Mouse (Mus musculus): ENCODE results near the gene 5031439G07Rik. TPM values are rescaled to one million over a fixed set of nuclear protein-coding genes. Genes with fewer than 3 reads are reported as not detected.

5031439G07Rik gene
- polyA plus RNA-seq, 1 experiment = 14.3 TPM

DNA sequence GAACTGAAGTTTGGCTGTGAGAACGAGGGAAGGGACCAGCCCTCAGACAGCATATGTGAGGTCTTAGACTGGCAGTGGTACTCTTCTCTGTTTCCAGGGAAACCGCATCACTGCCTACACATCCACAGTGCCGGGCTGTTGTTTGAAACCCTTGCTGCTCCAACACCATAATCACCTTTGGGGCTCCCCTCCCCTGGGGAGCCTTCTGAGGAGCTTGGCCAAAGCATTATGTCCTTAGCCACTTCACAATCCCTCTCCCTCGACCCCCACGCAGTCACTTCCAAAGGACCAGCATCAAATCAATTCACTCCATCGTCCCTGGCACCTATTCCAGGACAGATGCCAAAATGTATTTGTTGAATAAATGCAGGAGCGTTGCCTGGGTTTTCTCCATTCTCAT lies 1.4 kb upstream of the 5031439G07Rik start:
- no peaks in the 10 kb centered on the region for H3K27me3 ChIP-seq (ENCODE audit: control insufficient read depth, insufficient read depth, low read length)
- no peak overlapping the region for H3K4me3 ChIP-seq (ENCODE audit: low read depth, low read length)
- no peaks in the 10 kb centered on the region for H3K36me3 ChIP-seq (ENCODE audit: control insufficient read depth, insufficient read depth, low read length)
- TF ChIP-seq POLR2A (IDR thresholded peaks at IDR 0.05; ENCODE audit: low read depth, low read length) = no peak
- no peak for TF ChIP-seq CTCF (IDR thresholded peaks at IDR 0.05; ENCODE audit: extremely low read depth, insufficient read length, insufficient replicate concordance, low read depth, low read length)
- no peak overlapping the region for H3K27ac ChIP-seq (ENCODE audit: insufficient read depth, low read depth, low read length)
- 81% methylated on average over 7 of the region's 7 CpGs for WGBS
- H3K4me1 ChIP-seq (ENCODE audit: control insufficient read depth, insufficient read depth, insufficient read length, low read length) = peaks cover 2% of the 10 kb centered on the region; the same call in 1 of the 2 replicates

DNA sequence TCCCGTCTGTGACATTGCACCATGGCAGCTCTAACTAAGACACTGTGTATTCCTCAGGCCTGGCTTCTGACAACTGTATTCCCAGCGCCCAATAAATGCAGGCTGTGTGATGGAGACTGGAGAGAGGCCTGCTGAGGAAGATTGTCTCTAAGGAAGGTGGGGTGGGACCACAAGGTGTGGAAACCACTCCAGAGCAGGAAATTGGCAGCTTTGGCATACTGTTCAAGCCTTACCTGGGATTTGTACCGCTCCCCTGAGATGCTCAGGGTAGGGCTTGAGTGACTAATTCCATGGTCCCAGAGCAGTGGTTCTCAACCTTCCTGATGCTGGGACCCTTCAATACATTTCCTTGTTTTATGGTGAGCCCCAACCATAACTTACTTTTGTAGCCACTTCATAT lies 747 bp upstream of the 5031439G07Rik start:
- 84% methylated on average over 3 of the region's 3 CpGs for WGBS
- TF ChIP-seq POLR2A (IDR thresholded peaks at IDR 0.05; ENCODE audit: low read depth, low read length) = no peak
- no peak for TF ChIP-seq CTCF (IDR thresholded peaks at IDR 0.05; ENCODE audit: extremely low read depth, insufficient read length, insufficient replicate concordance, low read depth, low read length)
- no peaks in the 10 kb centered on the region for H3K36me3 ChIP-seq (ENCODE audit: control insufficient read depth, insufficient read depth, low read length)
- no peak overlapping the region for H3K27ac ChIP-seq (ENCODE audit: insufficient read depth, low read depth, low read length)
- no peak overlapping the region for H3K4me3 ChIP-seq (ENCODE audit: low read depth, low read length)
- peaks cover 2% of the 10 kb centered on the region; the same call in 1 of the 2 replicates for H3K4me1 ChIP-seq (ENCODE audit: control insufficient read depth, insufficient read depth, insufficient read length, low read length)
- no peaks in the 10 kb centered on the region for H3K27me3 ChIP-seq (ENCODE audit: control insufficient read depth, insufficient read depth, low read length)

GRCm38 (mm10) chr15:84987020-84987815 lies 1.1 kb downstream of the 5031439G07Rik start:
- Histone ChIP-seq H3K4me1 (ENCODE audit: control insufficient read depth, insufficient read depth, insufficient read length, low read length) (peaks cover 11% of the 10 kb centered on the region), H3K36me3 (ENCODE audit: control insufficient read depth, insufficient read depth, low read length) (no peaks in the 10 kb centered on the region), H3K27me3 (ENCODE audit: control insufficient read depth, insufficient read depth, low read length) (no peaks in the 10 kb centered on the region), H3K27ac (ENCODE audit: insufficient read depth, low read depth, low read length) (peak overlapping the region; percentile 27; the same call in 1 of the 2 replicates), H3K4me3 (ENCODE audit: low read depth, low read length) (peak overlapping the region; percentile 76)
- WGBS = under 1% methylated on average over 48 of the region's 53 CpGs
- no peak for TF ChIP-seq POLR2A (IDR thresholded peaks at IDR 0.05; ENCODE audit: low read depth, low read length)
- no peak for TF ChIP-seq CTCF (IDR thresholded peaks at IDR 0.05; ENCODE audit: extremely low read depth, insufficient read length, insufficient replicate concordance, low read depth, low read length)

GRCm38 (mm10) chr15:84986171-84987019 lies 2.0 kb downstream of the 5031439G07Rik start:
- peaks cover 11% of the 10 kb centered on the region for H3K4me1 ChIP-seq (ENCODE audit: control insufficient read depth, insufficient read depth, insufficient read length, low read length)
- H3K4me3 ChIP-seq (ENCODE audit: low read depth, low read length) = peak overlapping the region; percentile 76
- no peak for TF ChIP-seq CTCF (IDR thresholded peaks at IDR 0.05; ENCODE audit: extremely low read depth, insufficient read length, insufficient replicate concordance, low read depth, low read length)
- no peak for TF ChIP-seq POLR2A (IDR thresholded peaks at IDR 0.05; ENCODE audit: low read depth, low read length)
- 63% methylated on average over 4 of the region's 4 CpGs for WGBS
- H3K27ac ChIP-seq (ENCODE audit: insufficient read depth, low read depth, low read length) = no peak overlapping the region
- no peaks in the 10 kb centered on the region for H3K36me3 ChIP-seq (ENCODE audit: control insufficient read depth, insufficient read depth, low read length)
- H3K27me3 ChIP-seq (ENCODE audit: control insufficient read depth, insufficient read depth, low read length) = no peaks in the 10 kb centered on the region

DNA sequence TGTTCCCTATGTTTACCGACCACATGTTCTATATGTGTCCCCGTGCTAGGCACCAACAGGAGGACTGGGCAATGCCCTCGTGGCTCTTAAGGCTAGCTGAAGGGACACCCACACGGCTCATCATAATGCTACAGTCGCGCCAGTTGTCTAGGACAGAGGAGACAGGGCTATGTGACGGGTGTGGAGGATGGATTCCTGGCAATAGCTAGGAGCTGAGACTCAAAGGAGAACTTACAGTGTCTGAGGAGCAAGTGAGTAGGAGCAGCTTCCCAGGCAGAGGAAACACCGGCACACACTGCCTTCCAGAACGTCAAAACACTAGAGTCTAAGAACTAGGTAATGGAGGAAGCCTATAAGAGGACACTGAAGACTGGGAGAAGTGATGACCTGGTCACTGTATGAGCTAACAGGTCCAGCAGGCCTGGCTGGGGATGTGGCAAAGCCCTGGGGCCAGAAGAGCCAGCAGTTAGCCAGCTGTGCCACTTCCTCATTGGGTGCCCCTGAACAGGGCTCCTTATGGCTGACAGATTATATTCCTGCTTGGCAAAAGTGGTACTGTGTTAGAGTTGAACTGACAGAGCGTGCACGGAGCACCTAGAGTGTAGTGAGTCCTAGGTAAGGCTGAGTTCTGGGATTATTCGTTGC lies 2.7 kb downstream of the 5031439G07Rik start:
- WGBS = 87% methylated on average over 12 of the region's 12 CpGs
- Histone ChIP-seq H3K27ac (ENCODE audit: insufficient read depth, low read depth, low read length) (no peak overlapping the region), H3K4me1 (ENCODE audit: control insufficient read depth, insufficient read depth, insufficient read length, low read length) (peaks cover 11% of the 10 kb centered on the region), H3K27me3 (ENCODE audit: control insufficient read depth, insufficient read depth, low read length) (no peaks in the 10 kb centered on the region), H3K4me3 (ENCODE audit: low read depth, low read length) (no peak overlapping the region), H3K36me3 (ENCODE audit: control insufficient read depth, insufficient read depth, low read length) (no peaks in the 10 kb centered on the region)
- TF ChIP-seq CTCF (IDR thresholded peaks at IDR 0.05; ENCODE audit: extremely low read depth, insufficient read length, insufficient replicate concordance, low read depth, low read length) (no peak), POLR2A (IDR thresholded peaks at IDR 0.05; ENCODE audit: low read depth, low read length) (no peak)

GRCm38 (mm10) chr15:84983721-84984120 lies 4.6 kb downstream of the 5031439G07Rik start:
- H3K27ac ChIP-seq (ENCODE audit: insufficient read depth, low read depth, low read length) = no peak overlapping the region
- H3K27me3 ChIP-seq (ENCODE audit: control insufficient read depth, insufficient read depth, low read length) = no peaks in the 10 kb centered on the region
- H3K4me1 ChIP-seq (ENCODE audit: control insufficient read depth, insufficient read depth, insufficient read length, low read length) = peaks cover 11% of the 10 kb centered on the region
- TF ChIP-seq CTCF (IDR thresholded peaks at IDR 0.05; ENCODE audit: extremely low read depth, insufficient read length, insufficient replicate concordance, low read depth, low read length) = no peak
- no peak for TF ChIP-seq POLR2A (IDR thresholded peaks at IDR 0.05; ENCODE audit: low read depth, low read length)
- WGBS = 79% methylated on average over 7 of the region's 7 CpGs
- no peak overlapping the region for H3K4me3 ChIP-seq (ENCODE audit: low read depth, low read length)
- no peaks in the 10 kb centered on the region for H3K36me3 ChIP-seq (ENCODE audit: control insufficient read depth, insufficient read depth, low read length)

Data from small intestine, adult 2 months (tissue).